Mouse (Mus musculus) embryonic facial prominence, embryonic 14.5 days (tissue): Measurements from ENCODE around the gene Olfr1465. TPM values are rescaled to one million over a fixed set of nuclear protein-coding genes. Genes with fewer than 3 reads are reported as not detected.

ENCODE experiments used
- ATAC-seq: fragments of 200-750 bp; cut with Nextera tagmentation; 2 replicates; pipeline ENCODE4 v1.8.0; 2017; ENCODE audit warnings: low read depth, moderate number of reproducible peaks, moderate TSS enrichment
- DNase-seq: peaks from one replicate; pipeline ENCODE4 v3.0.0-alpha.2; 2015; ENCODE audit warnings: low spot score
- H3K27ac ChIP-seq: fragments of 300-500 bp; sonication (generic); replicated peaks from 2 replicates; pipeline ENCODE4 v1.5.1; 2014; ENCODE audit warnings: low read depth, mild to moderate bottlenecking, low read length, moderate library complexity
- H3K27me3 ChIP-seq: fragments of 300-500 bp; sonication (generic); replicated peaks from 2 replicates; pipeline ENCODE4 v1.6.1; 2014; ENCODE audit warnings: low read length; ENCODE audit not compliant: control insufficient read depth, insufficient read depth
- H3K36me3 ChIP-seq: fragments of 300-500 bp; sonication (generic); 2 replicates; pipeline ENCODE4 v1.6.1; 2014; ENCODE audit warnings: low read length, mixed read lengths; ENCODE audit not compliant: control insufficient read depth, insufficient read depth
- H3K4me1 ChIP-seq: fragments of 300-500 bp; sonication (generic); 2 replicates; pipeline ENCODE4 v1.6.1; 2014; ENCODE audit warnings: antibody characterized with exemption, low read length; ENCODE audit not compliant: control insufficient read depth, insufficient read depth
- H3K4me2 ChIP-seq: fragments of 300-500 bp; sonication (generic); 2 replicates; pipeline ENCODE4 v1.6.1; 2014; ENCODE audit warnings: low read depth, mild to moderate bottlenecking, low read length, moderate library complexity, mixed read lengths
- H3K4me3 ChIP-seq: fragments of 300-500 bp; sonication (generic); 2 replicates; pipeline ENCODE4 v1.5.1; 2014; ENCODE audit warnings: low read depth, mild to moderate bottlenecking, low read length
- H3K9ac ChIP-seq: fragments of 300-500 bp; sonication (generic); 2 replicates; pipeline ENCODE4 v1.6.1; 2014; ENCODE audit warnings: low read depth, mild to moderate bottlenecking, low read length, moderate library complexity, mixed read lengths
- H3K9me3 ChIP-seq: fragments of 300-500 bp; sonication (generic); 2 replicates; pipeline ENCODE4 v1.6.1; 2016; ENCODE audit warnings: low read length; ENCODE audit not compliant: control insufficient read depth
- WGBS: fragments of 180-500 bp; shearing (Covaris S2); extraction: QIAGEN DNeasy Blood & Tissue Kit; methylation state at CpG from one replicate; pipeline ENCODE4 v1.1.7; 2014; 5-methylcytosine and 5-hydroxymethylcytosine counted together
- polyA plus RNA-seq: library from polyadenylated mRNA; unstranded; fragments of >200 nt; fragmentation: Nextera tagmentation; extraction: Ambion mirVana; gene quantifications from 2 replicates; pipeline ENCODE4 v1.2.1, GENCODE M21; 2014

Gene Olfr1465
- polyA plus RNA-seq: not detected in 2 replicates

DNA sequence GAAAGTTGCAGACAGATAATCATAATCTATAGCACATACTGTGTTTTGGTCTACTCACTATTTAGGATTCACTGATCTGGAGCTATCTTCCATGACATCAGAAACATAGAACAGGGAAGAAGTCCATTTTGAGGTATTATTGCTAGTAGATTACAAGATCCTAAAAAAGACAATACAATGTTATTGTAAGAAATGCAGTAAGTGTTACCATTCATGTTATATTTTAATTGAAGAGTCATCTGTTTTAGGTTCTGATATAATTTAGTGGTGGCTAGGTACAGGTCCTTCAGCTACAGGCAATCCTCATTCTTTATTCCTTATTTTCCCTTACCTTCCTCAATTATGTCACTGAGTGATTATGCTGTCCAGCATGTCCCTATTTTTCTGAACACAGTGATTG, at the start of gene Olfr1465:
Olfr1465 (minus strand) TSS at position 101 of the 400 bp plus-strand sequence.
- Histone ChIP-seq H3K36me3 (no peaks in the 10 kb centered on the region), H3K9ac (no peak within 1 kb of the TSS), H3K27ac (no peak within 1 kb of the TSS), H3K27me3 (no peaks in the 10 kb centered on the region), H3K9me3 (peaks cover 5% of the 10 kb centered on the region; the same call in 1 of the 2 replicates), H3K4me2 (no peak within 1 kb of the TSS), H3K4me1 (no peaks in the 10 kb centered on the region), H3K4me3 (no peak within 1 kb of the TSS)
- ATAC-seq (no peak), DNase-seq (no peak)

DNA sequence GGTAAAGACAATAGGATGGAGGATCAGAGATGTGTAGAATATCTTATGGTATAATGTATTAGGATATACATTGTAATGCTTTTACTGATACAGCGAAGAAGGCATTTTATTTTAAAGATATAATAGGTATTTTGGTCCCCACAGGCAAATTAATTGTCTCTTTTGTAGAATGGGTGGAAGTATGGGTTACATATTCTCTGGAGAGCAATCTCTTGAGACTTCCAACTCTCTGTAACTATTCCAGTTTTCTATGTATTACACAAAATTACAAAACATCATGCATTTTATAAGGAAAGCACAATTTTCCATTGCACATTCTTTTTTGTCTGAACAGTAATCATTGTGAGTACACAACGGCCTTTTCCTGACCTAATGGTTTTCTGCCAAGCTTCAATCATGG, 46.6 kb upstream of the Olfr1465 start, which contains the start of gene Olfr1467:
Olfr1467 (plus strand) TSS at position 301 of the 400 bp plus-strand sequence.
- Histone ChIP-seq H3K27ac (no peak within 1 kb of the TSS), H3K4me2 (no peak within 1 kb of the TSS), H3K36me3 (no peaks in the 10 kb centered on the region), H3K9me3 (peaks cover 18% of the 10 kb centered on the region; the same call in 1 of the 2 replicates), H3K4me1 (no peaks in the 10 kb centered on the region), H3K9ac (no peak within 1 kb of the TSS), H3K27me3 (no peaks in the 10 kb centered on the region), H3K4me3 (no peak within 1 kb of the TSS)
- WGBS: 71% methylated on average over 2 of the region's 2 CpGs
- DNase-seq: no peak
- no peak for ATAC-seq

DNA sequence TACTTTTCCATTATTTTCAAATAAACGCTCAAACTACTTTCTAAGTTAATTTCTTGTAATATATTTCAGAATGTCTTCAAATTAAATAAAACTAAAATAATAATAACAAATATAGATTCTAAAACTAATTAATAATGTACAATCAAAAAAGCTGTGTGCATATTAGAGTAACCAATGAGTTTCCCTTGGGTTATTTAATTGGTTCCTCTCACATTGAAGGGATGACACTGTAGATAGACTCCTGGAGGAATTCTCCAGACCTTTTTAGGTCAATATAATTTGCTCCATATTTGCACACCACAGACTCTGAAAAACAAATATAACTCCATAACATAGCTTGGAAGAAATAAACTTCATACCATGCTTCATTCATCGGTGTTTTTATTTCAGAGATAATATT, 23.2 kb upstream of the Olfr1465 start, which contains the start of gene Olfr1466:
Olfr1466 (plus strand) TSS at position 301 of the 400 bp plus-strand sequence.
- 90% methylated on average over 2 of the region's 2 CpGs for WGBS
- no peak within 1 kb of the TSS for H3K9ac ChIP-seq
- H3K4me3 ChIP-seq: no peak within 1 kb of the TSS
- no peak within 1 kb of the TSS for H3K4me2 ChIP-seq
- H3K9me3 ChIP-seq: peaks cover 13% of the 10 kb centered on the region; the same call in 1 of the 2 replicates
- no peak for ATAC-seq
- DNase-seq: no peak
- H3K4me1 ChIP-seq: no peaks in the 10 kb centered on the region
- no peaks in the 10 kb centered on the region for H3K27me3 ChIP-seq
- no peaks in the 10 kb centered on the region for H3K36me3 ChIP-seq
- H3K27ac ChIP-seq: no peak within 1 kb of the TSS

Other genes with a start within 250 kb of the Olfr1465 start
- gene Olfr1457, start 217.7 kb downstream of the Olfr1465 start, polyA plus RNA-seq: not detected in 2 replicates
- not detected in 2 replicates for gene Olfr1458, start 208.8 kb downstream of the Olfr1465 start, polyA plus RNA-seq
- gene Olfr1459, start 166.0 kb downstream of the Olfr1465 start, polyA plus RNA-seq: 0.11 TPM in 1 of 2 replicates, not detected in the other
- not detected in 2 replicates for gene Olfr1461, start 152.5 kb downstream of the Olfr1465 start, polyA plus RNA-seq
- not detected in 2 replicates for gene Olfr1462, start 129.8 kb downstream of the Olfr1465 start, polyA plus RNA-seq
- not detected in 2 replicates for gene Olfr1463, start 84.2 kb downstream of the Olfr1465 start, polyA plus RNA-seq
- gene Olfr1466, start 23.3 kb upstream of the Olfr1465 start, polyA plus RNA-seq: not detected in 2 replicates
- gene Olfr1467, start 46.7 kb upstream of the Olfr1465 start, polyA plus RNA-seq: not detected in 2 replicates
- gene Olfr1469, start 92.3 kb upstream of the Olfr1465 start, polyA plus RNA-seq: not detected in 2 replicates
- not detected in 2 replicates for gene Olfr1471, start 127.9 kb upstream of the Olfr1465 start, polyA plus RNA-seq
- gene Olfr1472, start 140.5 kb upstream of the Olfr1465 start, polyA plus RNA-seq: not detected in 2 replicates
- not detected in 2 replicates for gene Olfr1474, start 154.0 kb upstream of the Olfr1465 start, polyA plus RNA-seq
- gene Olfr1475, start 164.7 kb upstream of the Olfr1465 start, polyA plus RNA-seq: not detected in 2 replicates
- gene Olfr1477, start 185.0 kb upstream of the Olfr1465 start, polyA plus RNA-seq: not detected in 2 replicates
- not detected in 2 replicates for gene Olfr1480, start 212.4 kb upstream of the Olfr1465 start, polyA plus RNA-seq